Mouse (Mus musculus) heart, embryonic 14.5 days (tissue): ENCODE measurements at regions not wholly inside any gene's neighbourhood (a gene's known extent, or its start where the extent isn't known, plus 50 kb on each side); places are given as distances from the start of the nearest gene placed in this dataset.

Source experiments
- ATAC-seq: fragments of 200-750 bp; cut with Nextera tagmentation; 2 replicates; pipeline ENCODE4 v1.8.0; 2017; ENCODE audit warnings: low read depth, moderate TSS enrichment; ENCODE audit not compliant: insufficient number of reproducible peaks, insufficient read depth, low FRiP score
- H3K27ac ChIP-seq, 2 experiments: fragments of 200-500 bp in 1 of 2; fragments of 300-500 bp in 1 of 2; sonication (generic) in 1 of 2; replicated peaks in 1 of 2; 2 replicates each; pipeline ENCODE4 v1.5.1; 2012 to 2014; ENCODE audit warnings: low read depth in 2 of 2, low read length in 2 of 2, control low read depth in 1 of 2, mild to moderate bottlenecking in 1 of 2, mixed read lengths in 1 of 2; ENCODE audit not compliant: control insufficient read depth in 1 of 2, insufficient read depth in 1 of 2
- H3K27me3 ChIP-seq: fragments of 300-500 bp; sonication (generic); 2 replicates; pipeline ENCODE4 v1.6.1; 2014; ENCODE audit warnings: mild to moderate bottlenecking, low read length, control low read depth; ENCODE audit not compliant: control insufficient read depth, insufficient read depth
- H3K36me3 ChIP-seq: fragments of 300-500 bp; sonication (generic); 2 replicates; pipeline ENCODE4 v1.6.1; 2014; ENCODE audit warnings: mild to moderate bottlenecking, control low read depth, low read length, mixed read lengths; ENCODE audit not compliant: control insufficient read depth, insufficient read depth
- H3K4me1 ChIP-seq, 2 experiments: fragments of 200-500 bp in 1 of 2; fragments of 300-500 bp in 1 of 2; sonication (generic) in 1 of 2; 2 replicates each; pipeline ENCODE4 v1.6.1; 2012 to 2014; ENCODE audit warnings: low read length in 2 of 2, control low read depth in 1 of 2, mixed read lengths in 1 of 2; ENCODE audit not compliant: control insufficient read depth in 2 of 2, insufficient read depth in 2 of 2
- H3K4me2 ChIP-seq: fragments of 300-500 bp; sonication (generic); 2 replicates; pipeline ENCODE4 v1.6.1; 2014; ENCODE audit warnings: mild to moderate bottlenecking, low read length
- H3K4me3 ChIP-seq, 2 experiments: fragments of 200-500 bp in 1 of 2; fragments of 300-500 bp in 1 of 2; sonication (generic) in 1 of 2; 2 replicates each; pipeline ENCODE4 v1.5.1; 2012 to 2014; ENCODE audit warnings: low read length in 2 of 2, mild to moderate bottlenecking in 2 of 2, control low read depth in 1 of 2, low read depth in 1 of 2, moderate library complexity in 1 of 2; ENCODE audit not compliant: control insufficient read depth in 1 of 2, insufficient read depth in 1 of 2
- H3K9ac ChIP-seq: fragments of 300-500 bp; sonication (generic); 2 replicates; pipeline ENCODE4 v1.6.1; 2014; ENCODE audit warnings: mild to moderate bottlenecking, low read length
- H3K9me3 ChIP-seq: fragments of 300-500 bp; sonication (generic); 2 replicates; pipeline ENCODE4 v1.6.1; 2016; ENCODE audit warnings: low read length, control low read depth; ENCODE audit not compliant: control insufficient read depth
- WGBS: fragments of 180-500 bp; shearing (Covaris S2); extraction: QIAGEN DNeasy Blood & Tissue Kit; methylation state at CpG from one replicate; pipeline ENCODE4 v1.1.7; 2014; 5-methylcytosine and 5-hydroxymethylcytosine counted together

- Histone ChIP-seq H3K9ac (no peak overlapping the region), H3K4me2 (no peak overlapping the region), H3K27ac (no peak overlapping the region), H3K36me3 (no peaks in the 10 kb centered on the region), H3K4me1 (no peaks in the 10 kb centered on the region), H3K9me3 (no peaks in the 10 kb centered on the region), H3K27me3 (no peaks in the 10 kb centered on the region), H3K4me3 (no peak overlapping the region)
- 42% methylated on average over 7 of the region's 7 CpGs for WGBS
- ATAC-seq, result no peak
Observed at GRCm38 (mm10) chr3:56302346-56303185, 119.1 kb upstream of the Nbea start.

GRCm38 (mm10) chr3:56300769-56301168, 117.3 kb upstream of the Nbea start:
- H3K36me3 ChIP-seq, result no peaks in the 10 kb centered on the region
- no peak overlapping the region for H3K4me3 ChIP-seq
- H3K4me1 ChIP-seq, result no peaks in the 10 kb centered on the region
- no peak overlapping the region for H3K4me2 ChIP-seq
- WGBS, result 82% methylated on average over 1 of the region's 1 CpGs
- H3K9ac ChIP-seq, result no peak overlapping the region
- H3K9me3 ChIP-seq, result no peaks in the 10 kb centered on the region
- H3K27ac ChIP-seq, result no peak overlapping the region
- ATAC-seq, result no peak
- H3K27me3 ChIP-seq, result no peaks in the 10 kb centered on the region

GRCm38 (mm10) chr3:56295578-56295977, 112.1 kb upstream of the Nbea start:
- H3K4me2 ChIP-seq, result no peak overlapping the region
- WGBS, result 90% methylated on average over 7 of the region's 7 CpGs

GRCm38 (mm10) chr3:56281507-56281906, 98.0 kb upstream of the Nbea start:
- Histone ChIP-seq H3K9ac (no peak overlapping the region), H3K4me2 (no peak overlapping the region), H3K9me3 (no peaks in the 10 kb centered on the region), H3K4me1 (no peaks in the 10 kb centered on the region), H3K27ac (no peak overlapping the region), H3K27me3 (no peaks in the 10 kb centered on the region), H3K4me3 (no peak overlapping the region), H3K36me3 (no peaks in the 10 kb centered on the region)
- no peak for ATAC-seq
- 85% methylated on average over 5 of the region's 5 CpGs for WGBS

More at GRCm38 (mm10) chr3:56295578-56295977, 112.1 kb upstream of the Nbea start:
- no peak for ATAC-seq
- no peaks in the 10 kb centered on the region for H3K27me3 ChIP-seq
- H3K27ac ChIP-seq, result no peak overlapping the region
- no peaks in the 10 kb centered on the region for H3K36me3 ChIP-seq
- H3K9ac ChIP-seq, result no peak overlapping the region
- H3K4me3 ChIP-seq, result no peak overlapping the region
- no peaks in the 10 kb centered on the region for H3K4me1 ChIP-seq
- no peaks in the 10 kb centered on the region for H3K9me3 ChIP-seq

GRCm38 (mm10) chr3:56280330-56280957, 96.9 kb upstream of the Nbea start:
- H3K4me1 ChIP-seq, result no peaks in the 10 kb centered on the region
- no peak overlapping the region for H3K4me2 ChIP-seq
- no peak overlapping the region for H3K4me3 ChIP-seq
- no peaks in the 10 kb centered on the region for H3K9me3 ChIP-seq
- no peaks in the 10 kb centered on the region for H3K27me3 ChIP-seq
- H3K36me3 ChIP-seq, result no peaks in the 10 kb centered on the region
- no peak for ATAC-seq
- H3K27ac ChIP-seq, result no peak overlapping the region
- WGBS, result 74% methylated on average over 6 of the region's 6 CpGs
- H3K9ac ChIP-seq, result no peak overlapping the region

GRCm38 (mm10) chr3:56272587-56272986, 89.1 kb upstream of the Nbea start:
- WGBS, result 90% methylated on average over 3 of the region's 3 CpGs
- Histone ChIP-seq H3K36me3 (no peaks in the 10 kb centered on the region), H3K27ac (no peak overlapping the region), H3K4me2 (no peak overlapping the region), H3K9me3 (no peaks in the 10 kb centered on the region), H3K9ac (no peak overlapping the region), H3K27me3 (no peaks in the 10 kb centered on the region), H3K4me1 (no peaks in the 10 kb centered on the region), H3K4me3 (no peak overlapping the region)
- no peak for ATAC-seq

- H3K4me3 ChIP-seq, result no peak overlapping the region
- H3K4me1 ChIP-seq, result no peaks in the 10 kb centered on the region
- no peak overlapping the region for H3K27ac ChIP-seq
- no peaks in the 10 kb centered on the region for H3K27me3 ChIP-seq
- H3K9ac ChIP-seq, result no peak overlapping the region
- ATAC-seq, result no peak
- H3K36me3 ChIP-seq, result no peaks in the 10 kb centered on the region
- 55% methylated on average over 6 of the region's 6 CpGs for whole genome bisulfite sequencing
- H3K4me2 ChIP-seq, result no peak overlapping the region
- no peaks in the 10 kb centered on the region for H3K9me3 ChIP-seq
Observed at GRCm38 (mm10) chr3:56270241-56270830, 86.8 kb upstream of the Nbea start.
